Mouse (Mus musculus) kidney, postnatal 4 days (tissue): ENCODE results near the gene Eif2b4.

Source experiments
- DNase-seq, 2 experiments: peaks; one replicate each; pipeline ENCODE4 v3.0.0; 2021; ENCODE audit warnings: mixed read lengths in 2 of 2

Eif2b4 gene

DNA sequence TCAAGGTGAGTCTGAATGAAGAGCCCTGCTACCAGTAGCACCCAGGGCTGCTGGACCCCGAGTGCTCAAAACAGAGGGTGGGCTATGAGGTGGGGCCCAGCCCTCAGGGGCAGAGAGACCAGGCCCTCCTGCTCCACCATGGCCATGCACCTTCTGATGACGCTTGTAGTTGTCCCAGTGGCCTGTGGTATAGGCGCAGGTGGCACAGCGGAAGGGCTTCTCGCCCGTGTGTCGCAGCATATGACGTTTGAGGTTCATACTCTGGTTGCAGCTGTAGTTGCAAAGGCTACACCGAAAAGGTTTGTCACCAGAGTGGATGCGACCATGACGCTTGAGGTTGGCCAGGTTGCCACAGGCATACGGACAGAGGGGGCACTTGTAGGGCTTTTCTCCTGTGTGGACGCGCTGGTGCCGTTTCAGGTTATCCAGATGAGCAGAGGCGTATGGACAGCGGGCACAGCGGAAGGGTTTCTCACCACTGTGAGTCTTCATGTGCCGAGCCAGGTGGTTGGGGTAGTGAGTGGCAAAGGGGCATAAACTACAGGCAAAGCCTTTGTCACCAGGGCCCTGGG lies 6.2 kb upstream of the Eif2b4 start:
- no peak for DNase-seq

DNA sequence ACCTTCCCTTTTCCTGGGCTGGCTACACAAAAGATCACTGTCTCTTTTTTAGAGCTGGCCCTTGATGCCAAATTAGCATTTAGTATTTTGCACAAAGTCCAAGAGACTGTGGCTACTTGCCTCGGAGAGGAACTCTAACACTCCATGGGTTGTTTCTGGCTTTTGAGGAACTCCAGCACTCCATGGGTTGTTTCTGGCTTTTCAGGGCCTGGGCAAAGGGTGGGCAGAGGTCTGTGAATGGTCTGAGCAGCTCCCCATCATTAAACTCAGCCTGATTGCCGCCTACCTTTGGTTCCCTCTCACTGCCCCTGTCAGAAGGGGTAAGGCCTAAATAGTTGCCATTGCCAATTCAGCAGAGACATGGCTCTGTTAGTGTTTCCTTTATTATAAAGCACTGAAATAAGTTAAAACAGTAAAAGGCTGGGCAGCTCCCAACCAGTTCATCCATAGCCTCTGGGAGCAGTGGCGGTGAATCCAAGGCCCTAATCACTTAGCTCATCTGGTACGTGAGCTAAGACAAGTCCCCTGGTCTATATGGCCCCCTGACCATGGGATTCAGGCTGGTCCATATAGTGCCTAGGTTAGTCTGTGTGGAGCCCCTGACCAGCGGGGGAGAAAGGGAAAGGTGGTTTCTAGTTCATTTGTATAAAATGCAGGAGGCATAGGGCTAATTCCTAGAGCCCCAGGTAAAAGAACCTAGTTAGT lies 5.5 kb upstream of the Eif2b4 start:
- no peak for DNase-seq

DNA sequence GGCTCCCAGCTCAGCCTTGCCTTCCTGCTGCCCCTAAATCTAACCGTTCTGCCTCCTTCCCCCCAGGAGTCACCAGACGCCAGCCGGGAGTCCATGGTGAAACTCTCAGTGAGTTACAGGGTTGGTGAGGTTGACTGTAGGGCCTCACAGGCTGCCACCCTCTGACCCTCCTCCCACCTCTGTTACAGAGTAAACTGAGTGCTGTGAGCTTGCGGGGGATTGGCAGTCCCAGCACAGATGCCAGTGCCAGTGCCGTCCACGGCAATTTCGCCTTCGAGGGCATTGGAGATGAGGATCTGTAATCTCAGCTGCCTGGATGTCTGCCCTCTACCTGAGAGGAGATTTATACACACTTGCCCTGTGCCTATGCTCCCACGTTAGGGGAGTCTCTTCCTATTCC lies 4.9 kb upstream of the Eif2b4 start:
- DNase-seq = no peak

DNA sequence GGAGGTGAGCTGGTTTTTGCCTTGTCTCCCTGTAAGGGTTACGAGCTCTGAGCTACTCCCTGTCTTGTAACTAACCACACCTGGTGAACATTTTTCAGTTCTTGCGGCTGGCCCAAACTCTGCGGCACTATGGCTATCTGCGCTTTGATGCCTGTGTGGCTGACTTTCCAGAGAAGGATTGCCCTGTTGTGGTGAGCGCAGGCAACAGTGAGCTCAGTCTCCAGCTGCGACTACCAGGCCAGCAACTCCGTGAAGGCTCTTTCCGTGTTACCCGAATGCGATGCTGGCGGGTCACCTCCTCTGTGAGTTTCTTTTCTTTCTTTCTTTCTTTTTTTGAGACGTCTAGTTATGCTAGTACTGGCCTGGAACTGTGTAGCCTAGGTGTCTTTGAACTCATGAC lies 3.8 kb upstream of the Eif2b4 start:
- DNase-seq = no peak

DNA sequence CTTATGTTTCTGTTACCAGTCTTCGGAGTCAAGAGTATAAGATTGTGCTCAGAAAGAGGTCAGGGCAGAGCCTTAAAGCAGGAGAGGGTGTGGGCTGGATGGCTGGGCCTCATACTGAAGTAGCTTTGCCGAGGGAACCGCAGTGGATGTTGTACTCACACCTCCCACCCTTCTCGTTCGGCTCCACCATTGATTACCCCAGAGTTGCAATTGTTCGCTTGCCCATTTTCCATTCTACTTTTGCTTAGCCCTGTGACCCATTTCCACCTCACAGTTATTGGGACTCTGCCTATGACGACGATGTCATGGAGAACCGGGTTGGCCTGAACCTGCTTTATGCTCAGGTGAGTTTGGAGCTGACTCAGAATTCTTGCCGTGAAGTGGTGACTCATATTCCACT lies 3.0 kb upstream of the Eif2b4 start:
- DNase-seq = no peak

DNA sequence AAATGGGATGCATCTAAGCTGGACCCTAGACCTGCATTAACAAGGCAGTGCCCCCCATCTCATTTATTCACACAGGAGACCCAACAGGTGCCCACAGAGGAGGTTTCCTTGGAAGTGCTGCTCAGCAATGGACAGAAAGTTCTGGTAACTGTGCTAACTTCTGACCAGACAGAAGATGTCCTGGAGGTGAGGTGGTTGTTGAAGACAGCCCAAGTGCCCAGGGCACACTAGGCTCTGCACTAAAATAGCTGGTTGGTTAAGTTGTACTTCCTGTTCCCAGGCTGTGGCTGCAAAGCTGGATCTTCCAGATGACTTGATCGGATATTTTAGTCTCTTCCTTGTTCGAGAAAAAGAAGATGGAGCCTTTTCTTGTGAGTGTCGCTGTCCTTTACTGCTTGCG lies 2.4 kb upstream of the Eif2b4 start:
- DNase-seq = no peak

DNA sequence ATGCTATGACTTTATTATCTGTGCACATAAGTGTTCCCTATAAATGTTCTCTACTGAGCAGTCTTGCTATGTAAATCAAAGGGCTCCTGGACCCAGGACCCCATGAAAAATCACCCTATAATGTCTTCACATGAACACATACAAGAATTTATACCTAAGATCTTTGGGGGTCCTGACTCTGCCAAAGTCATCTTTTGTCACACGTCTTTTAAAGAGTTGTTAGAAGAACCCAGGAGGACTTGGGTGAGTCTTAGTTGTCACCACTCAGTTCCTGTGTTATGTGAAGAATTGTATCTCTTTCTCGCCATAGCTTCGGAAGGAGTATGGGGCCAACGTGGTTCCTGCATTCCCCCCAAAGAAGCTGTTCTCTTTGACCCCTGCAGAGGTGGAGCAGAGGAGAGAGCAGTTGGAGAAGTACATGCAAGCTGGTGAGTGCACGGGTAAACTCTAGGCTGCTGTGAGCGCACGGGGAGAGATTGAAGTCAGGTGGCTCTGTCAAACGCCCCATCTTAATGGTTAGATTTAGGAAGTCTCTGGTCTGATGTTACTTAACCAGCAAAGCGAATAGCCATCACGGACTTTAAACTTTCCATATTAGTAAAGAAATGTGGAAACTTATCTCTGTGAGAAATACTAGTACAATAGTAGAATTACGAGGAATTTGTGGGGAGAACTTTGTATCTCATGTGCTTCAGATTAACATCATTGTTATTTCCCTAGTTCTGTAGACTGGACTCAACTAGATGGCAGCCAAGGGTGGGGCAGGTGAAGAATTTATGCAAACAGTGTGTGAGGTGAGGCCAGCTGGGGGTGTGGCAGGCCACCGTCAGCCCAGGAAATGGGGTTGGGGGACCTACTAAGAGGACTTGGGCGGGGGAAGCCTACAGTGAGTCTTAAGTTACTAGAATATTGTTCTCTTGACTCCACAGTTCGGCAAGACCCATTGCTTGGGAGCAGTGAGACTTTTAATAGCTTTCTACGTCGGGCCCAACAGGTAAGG lies 1.6 kb upstream of the Eif2b4 start:
- no peak for DNase-seq

DNA sequence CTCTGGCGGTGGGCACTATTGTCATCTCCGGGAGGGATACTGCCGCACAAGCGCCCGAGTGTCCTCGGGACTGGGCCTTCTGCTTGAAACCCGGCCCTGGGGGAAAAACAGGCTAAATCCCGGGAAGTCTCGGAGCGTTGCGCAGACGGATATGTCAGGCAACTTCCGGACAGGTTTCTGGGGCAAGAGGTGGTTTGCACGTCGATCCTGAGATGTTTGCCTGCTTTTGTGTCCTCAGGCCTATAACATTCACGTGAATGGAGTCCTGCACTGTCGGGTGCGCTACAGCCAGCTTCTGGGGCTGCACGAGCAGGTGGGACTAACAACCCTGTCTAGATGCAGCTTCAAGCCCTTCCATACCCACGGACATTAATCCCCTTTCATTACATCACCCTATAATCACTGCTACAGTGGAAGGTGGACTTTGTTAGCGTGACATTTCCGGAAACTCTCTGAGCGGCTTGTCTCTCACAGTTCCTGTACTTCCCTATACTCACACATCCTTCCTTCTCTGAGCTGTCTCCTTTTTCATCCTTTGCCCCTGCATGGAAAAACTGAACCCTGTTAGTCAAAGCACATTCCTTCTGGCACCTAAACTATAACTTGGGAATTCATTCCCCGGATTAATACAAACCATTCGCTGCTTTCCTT lies 526 bp upstream of the Eif2b4 start:
- no peak for DNase-seq

DNA sequence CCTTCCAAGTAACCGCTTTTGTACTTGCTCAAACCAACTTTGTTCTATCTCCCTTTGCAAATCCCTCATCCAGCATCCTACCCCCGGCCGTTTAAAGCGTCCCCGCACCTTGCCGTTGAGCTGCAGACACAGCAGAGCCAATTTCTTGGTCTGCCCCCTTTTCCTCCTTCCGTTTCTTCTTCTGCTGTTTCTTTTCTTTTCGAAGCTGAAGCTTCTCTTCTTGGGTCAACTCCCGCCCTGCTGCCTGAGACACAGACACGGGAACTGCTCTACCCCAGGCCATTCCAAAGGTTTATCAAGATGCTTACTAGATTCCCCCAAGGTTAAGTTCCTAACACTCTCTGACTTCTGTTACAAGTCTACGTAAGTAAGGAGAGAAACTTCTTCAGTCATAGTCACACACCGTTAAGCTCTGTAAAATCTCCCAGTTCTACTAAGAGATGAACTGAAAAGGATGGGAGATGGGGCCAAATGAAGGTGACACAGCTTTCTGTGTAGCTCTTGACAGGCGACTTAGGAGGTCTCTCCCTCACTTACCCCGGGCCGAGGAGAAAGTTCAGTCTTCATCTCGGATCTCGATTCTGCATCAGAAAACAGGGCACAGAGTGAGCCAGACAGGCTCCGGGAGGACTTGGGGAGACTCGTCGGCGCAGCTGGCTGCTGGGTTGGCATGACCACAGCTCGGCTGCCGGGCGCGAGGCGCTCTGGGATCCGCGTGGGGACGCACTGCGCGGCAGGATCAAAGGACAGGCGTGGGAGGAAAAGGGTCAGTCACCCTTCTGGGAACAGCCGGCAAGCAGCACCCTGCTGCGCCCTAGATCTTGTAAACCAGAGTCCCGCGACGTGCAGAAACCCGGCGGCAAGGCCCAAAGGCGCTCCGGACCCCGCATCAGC lies 938 bp downstream of the Eif2b4 start:
- peak; percentile 81 to 89 for DNase-seq

DNA sequence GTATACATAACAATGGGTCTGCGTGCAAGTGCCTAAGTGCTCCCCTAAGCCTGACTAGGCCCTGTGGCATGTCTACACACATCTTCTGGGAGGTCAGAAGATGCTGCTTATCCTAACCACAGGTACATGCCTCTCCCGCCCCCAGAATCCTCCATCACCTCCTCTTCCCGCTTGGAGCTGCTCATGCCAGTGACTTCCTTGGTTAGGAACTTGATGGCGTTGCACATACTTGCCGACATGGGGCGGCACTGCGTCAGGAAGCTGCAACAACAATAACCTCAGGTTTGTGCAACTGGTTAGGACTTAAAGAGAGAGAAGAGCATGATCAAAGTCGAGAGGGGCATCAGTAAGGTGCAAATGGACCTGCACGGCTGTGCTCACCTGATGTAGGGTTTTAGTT lies 3.0 kb downstream of the Eif2b4 start:
- no peak for DNase-seq

DNA sequence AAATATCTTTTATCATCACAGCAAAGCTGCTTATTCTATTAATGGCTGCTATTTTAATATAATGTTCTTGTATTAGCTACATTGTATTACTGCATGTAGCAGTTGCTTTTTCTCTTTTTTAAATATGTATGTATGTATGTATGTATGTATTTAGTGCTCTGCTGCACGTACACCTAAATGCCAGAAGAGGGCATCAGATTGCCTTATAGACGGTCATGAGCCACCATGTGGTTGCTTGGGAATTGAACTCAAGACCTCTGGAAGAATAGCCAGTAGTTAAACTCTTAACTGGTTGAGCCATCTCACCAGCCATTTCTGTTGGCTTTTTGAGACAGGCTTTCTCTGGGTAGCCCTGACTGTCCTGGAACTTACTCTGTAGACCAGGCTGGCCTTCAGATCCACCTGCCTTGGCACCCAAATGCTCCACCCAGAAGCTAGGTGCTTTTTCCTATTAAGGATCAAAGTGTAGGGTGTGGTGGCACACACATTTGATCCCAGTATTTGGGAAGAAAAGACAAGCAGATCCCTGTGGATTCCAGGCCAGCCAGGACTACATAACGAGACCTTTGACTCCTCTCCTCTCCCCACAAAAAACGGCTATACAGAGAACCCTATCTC lies 4.9 kb downstream of the Eif2b4 start:
- DNase-seq = no peak

DNA sequence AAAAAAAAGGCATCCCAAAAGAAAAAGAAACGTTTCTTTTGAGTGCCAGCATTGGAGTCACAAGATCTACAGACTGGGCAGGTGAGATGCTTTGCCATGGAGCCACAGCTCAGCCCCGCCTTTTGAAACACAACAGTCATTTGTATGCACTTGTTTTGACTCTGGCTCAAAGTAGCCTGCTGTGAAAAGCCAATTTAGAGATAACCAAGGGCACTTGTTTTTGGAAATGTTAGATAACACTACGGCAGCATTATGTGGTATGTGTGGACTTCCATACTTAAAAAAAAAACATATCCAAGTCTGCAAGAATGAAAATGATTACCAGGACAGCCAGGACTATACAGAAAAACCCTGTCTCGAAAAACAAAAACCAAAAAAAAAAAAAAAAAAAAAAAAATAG lies 9.6 kb downstream of the Eif2b4 start:
- no peak for DNase-seq

DNA sequence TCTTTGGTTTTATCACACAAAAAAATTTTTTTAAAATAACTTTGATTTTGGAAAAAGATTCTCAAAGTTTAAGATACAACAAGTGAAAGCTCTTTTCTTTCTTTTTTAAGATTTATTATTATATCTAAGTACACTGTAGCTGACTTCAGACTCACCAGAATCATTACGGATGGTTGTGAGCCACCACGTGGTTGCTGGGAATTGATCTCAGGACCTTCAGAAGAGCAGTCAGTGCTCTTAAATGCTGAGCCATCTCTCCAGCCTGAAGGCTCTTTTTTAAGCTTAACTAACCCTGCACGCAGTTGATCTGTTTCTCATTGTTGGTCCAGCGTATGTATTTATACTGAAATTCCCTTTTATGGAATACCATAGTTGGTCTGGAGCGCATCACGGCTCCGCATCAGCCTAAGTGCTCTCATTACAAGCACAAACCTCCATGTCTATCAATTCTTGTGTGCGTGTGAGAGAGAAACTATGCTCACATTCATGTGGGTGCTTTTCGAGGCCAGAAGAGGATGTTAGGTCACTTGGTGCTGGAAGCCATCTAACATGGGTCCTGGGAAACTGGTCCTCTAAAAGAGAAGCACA lies 12.0 kb downstream of the Eif2b4 start:
- DNase-seq = no peak

DNA sequence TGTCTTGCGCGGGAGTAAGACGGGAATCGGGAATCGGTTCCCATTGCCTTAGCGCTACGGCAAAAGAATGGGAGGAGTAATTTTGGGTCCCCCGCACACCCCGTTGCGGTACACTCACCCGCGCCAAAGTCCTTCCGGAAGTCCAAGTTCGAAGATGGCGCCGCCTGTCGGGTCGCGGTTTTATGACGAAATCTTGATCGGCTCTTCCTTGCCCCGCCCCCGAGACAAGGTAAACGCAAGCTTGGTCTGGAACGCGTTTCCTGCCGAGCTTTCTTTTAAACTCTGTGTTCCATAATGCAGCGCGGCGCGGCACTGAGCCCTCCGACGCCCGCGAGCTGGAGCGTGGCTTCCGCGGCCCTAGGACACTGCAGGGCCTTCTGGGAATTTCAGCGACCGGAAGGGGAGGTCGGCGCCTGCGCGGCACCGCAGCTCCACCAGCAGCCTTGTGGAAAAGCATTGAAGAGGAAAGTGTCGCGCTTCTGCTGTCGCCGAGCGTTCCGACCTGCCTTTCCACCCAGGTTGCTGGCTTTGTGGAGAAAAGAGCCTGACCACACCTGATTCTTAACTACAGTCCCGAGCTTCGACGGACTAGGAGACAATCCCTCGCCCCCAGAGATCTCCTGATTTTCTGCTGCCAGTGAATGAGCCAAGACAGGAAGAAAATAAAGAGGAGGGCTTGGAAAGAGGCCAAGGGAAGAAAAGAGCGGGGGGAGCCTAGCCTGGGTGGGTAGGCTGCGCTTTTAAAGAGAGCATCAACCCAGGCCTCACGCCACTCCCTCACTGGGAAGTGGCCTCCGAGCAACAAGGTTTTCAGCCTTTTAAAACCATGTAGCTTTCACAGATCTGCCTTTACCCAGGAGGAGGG lies 13.2 kb downstream of the Eif2b4 start, which contains the start of the genes Gm29609 and Gtf3c2:
Gene Gm29609, minus strand, starts transcription at position 146 of the 865 bp plus-strand sequence.
Gene Gtf3c2, minus strand, starts transcription at position 379 of the 865 bp plus-strand sequence.
- DNase-seq = peak; percentile 95 to 97

DNA sequence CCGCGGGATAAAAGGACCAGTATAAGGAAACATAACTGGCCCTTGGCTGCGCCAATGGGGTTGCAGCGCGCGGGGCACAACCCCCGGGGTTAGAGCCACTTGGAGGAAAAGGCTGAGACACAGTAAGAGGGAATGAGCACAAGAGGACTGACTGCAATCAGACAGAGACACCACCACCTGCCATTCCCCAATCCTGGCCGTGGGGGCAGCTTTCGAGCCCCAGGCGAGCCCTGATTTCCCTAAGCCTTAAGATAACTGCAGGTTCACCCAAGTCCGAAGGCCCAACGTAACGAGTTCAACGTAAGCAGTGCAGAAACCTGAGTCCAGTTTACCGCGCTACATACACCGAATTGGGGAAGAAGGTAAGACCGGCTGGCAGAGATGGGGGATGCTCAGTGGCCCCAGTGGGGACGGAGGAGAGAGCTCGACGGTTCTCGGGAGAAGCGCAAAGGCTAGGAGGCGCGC lies 13.9 kb downstream of the Eif2b4 start:
- DNase-seq = peak; percentile 40 to 62

DNA sequence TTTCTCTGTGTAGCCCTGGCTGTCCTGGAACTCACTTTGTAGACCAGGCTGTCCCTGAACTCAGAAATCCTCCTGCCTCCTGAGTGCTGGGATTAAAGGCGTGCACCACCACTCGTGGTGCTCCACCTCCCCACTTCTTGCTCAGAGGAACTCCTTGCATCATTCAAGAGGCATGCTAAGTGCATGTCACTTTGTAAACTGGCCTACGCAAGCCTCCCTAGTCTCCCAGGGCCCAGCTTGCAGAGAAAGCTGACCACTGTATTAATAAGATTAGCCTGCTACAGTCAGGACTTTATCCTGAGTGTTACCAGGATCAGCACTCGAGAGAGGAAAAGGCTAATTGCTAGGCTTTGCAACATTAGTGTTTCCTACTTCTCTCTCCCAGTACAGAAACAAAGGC lies 24.6 kb downstream of the Eif2b4 start:
- DNase-seq = no peak

DNA sequence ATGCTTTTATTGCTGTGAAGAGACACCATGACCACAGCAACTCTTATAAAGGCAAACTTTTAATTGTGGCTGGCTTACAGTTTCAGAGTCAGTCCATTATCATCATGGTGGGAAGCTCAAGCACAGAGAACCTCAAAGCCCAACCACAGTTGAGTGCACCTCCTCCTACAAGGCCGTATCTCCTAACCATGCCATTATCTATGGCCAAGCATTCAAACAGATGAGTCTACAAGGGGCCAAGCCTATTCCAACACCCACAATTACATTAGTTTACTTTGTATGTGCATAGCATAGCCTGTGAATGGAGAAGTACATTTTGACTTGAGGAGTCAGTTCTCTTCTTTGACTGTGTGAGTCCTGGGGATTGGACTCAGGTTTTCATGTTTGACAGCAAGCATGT lies 28.4 kb downstream of the Eif2b4 start:
- no peak for DNase-seq

DNA sequence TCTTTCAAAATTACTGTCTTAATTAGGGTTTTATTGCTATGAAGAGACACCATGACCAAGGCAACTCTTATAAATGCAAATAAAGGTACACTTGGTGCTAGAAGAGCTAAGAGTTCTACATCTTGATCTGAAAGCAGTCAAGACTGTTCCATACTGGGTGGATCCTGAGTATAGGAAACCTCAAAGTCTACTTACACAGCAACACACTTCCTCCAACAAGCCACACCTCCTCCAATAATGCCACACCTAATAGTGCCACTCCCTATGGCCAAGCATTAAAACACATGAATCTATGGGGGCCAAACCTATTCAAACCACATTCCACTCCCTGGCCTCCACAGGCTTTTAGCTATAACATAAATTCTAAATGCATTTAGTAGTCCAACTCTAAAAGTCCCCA lies 30.8 kb downstream of the Eif2b4 start:
- DNase-seq = no peak

DNA sequence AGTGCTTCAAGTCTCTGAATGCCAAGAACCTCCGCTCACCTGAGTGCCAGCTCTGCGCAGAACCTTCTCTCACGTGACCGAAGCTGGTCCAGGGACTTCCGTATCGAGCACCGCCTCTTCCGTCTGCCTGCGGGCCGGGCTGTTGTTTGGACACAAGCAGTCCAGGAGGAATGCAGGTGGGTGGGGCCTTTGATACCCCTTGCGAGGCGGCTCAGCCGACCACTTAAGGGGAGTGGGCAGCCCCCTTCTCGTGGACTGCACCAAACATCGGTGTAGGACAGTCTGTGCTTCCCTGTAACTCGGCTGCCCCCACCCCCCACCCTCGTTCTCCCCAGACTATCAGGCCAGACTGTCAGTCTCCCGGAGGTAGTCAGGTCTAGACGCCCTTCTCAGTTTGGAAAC lies 39.1 kb downstream of the Eif2b4 start, which contains the start of gene Mpv17:
Gene Mpv17, minus strand, starts transcription at position 100 of the 402 bp plus-strand sequence.
- peak; percentile 85 to 92 for DNase-seq
